Mouse (Mus musculus) kidney, postnatal 0 days (tissue): ENCODE results near the gene Hist1h2ae. TPM values are rescaled to one million over a fixed set of nuclear protein-coding genes. Genes with fewer than 3 reads are reported as not detected.

ENCODE experiments used
- ATAC-seq: fragments of 200-750 bp; cut with Nextera tagmentation; replicated peaks from 2 replicates; pipeline ENCODE4 v1.8.0; 2017; ENCODE audit warnings: low read depth, moderate number of reproducible peaks, moderate TSS enrichment, moderate library complexity; ENCODE audit not compliant: low FRiP score
- DNase-seq: peaks from one replicate; pipeline ENCODE4 v3.0.0-alpha.2; 2016; ENCODE audit warnings: low spot score
- H3K27ac ChIP-seq: fragments of 300-500 bp; sonication (generic); 2 replicates; pipeline ENCODE4 v1.5.1; 2014; ENCODE audit warnings: mild to moderate bottlenecking
- H3K27me3 ChIP-seq: fragments of 300-500 bp; sonication (generic); 2 replicates; pipeline ENCODE4 v1.6.1; 2014; ENCODE audit warnings: low read length, mixed read lengths; ENCODE audit not compliant: insufficient read depth
- H3K36me3 ChIP-seq: fragments of 300-500 bp; sonication (generic); 2 replicates; pipeline ENCODE4 v1.6.1; 2014; ENCODE audit warnings: low read length, mixed read lengths; ENCODE audit not compliant: insufficient read depth
- H3K4me1 ChIP-seq: fragments of 300-500 bp; sonication (generic); replicated peaks from 2 replicates; pipeline ENCODE4 v1.6.1; 2014; ENCODE audit warnings: antibody characterized with exemption, low read length, mixed read lengths; ENCODE audit not compliant: insufficient read depth
- H3K4me2 ChIP-seq: fragments of 300-500 bp; sonication (generic); 2 replicates; pipeline ENCODE4 v1.6.1; 2014; ENCODE audit warnings: mild to moderate bottlenecking, low read length, moderate library complexity, mixed read lengths
- H3K4me3 ChIP-seq: fragments of 300-500 bp; sonication (generic); replicated peaks from 2 replicates; pipeline ENCODE4 v1.5.1; 2014; ENCODE audit warnings: low read depth, low read length
- H3K9ac ChIP-seq: fragments of 300-500 bp; sonication (generic); 2 replicates; pipeline ENCODE4 v1.6.1; 2014; ENCODE audit warnings: low read depth, low read length
- H3K9me3 ChIP-seq: fragments of 300-500 bp; sonication (generic); replicated peaks from 2 replicates; pipeline ENCODE4 v1.6.1; 2016; ENCODE audit warnings: low read length, inconsistent platforms, mixed read lengths
- CTCF ChIP-seq: IDR thresholded peaks from 2 replicates; pipeline ENCODE4 v1.5.1; 2016; ENCODE audit warnings: antibody characterized with exemption, low read depth, mild to moderate bottlenecking, moderate library complexity
- WGBS: fragments of 180-500 bp; shearing (Covaris S2); extraction: QIAGEN DNeasy Blood & Tissue Kit; methylation state at CpG from one replicate; pipeline ENCODE4 v1.1.7; 2014; 5-methylcytosine and 5-hydroxymethylcytosine counted together
- microRNA-seq: library from miRNA; unstranded; fragments of <30 nt; microRNA quantifications from one replicate; pipeline ENCODE4, GENCODE M21; 2016
- polyA plus RNA-seq: library from polyadenylated mRNA; unstranded; fragments of >200 nt; fragmentation: Nextera tagmentation; extraction: Ambion mirVana; gene quantifications from 2 replicates; pipeline ENCODE4 v1.2.1, GENCODE M21; 2015

The Hist1h2ae gene
- polyA plus RNA-seq, 1 experiment from 2014 or later: 50.2 TPM

DNA sequence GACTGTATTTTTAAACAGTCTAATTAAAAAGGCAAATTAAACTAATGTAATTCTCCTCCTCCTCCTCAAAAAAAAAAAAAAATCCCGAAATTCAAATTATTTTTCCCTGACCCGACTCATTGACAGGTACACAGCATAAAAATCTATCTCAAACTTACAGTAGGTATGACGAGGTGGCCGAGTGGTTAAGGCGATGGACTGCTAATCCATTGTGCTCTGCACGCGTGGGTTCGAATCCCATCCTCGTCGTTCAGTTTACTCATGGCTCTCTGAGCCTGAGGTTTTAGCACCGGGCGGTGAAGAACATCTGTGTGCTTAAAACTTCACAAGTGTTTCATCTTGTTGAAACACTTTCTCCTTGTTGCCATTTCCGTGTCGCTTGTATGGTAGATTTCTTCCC, 49.3 kb downstream of the Hist1h2ae start:
- H3K4me1 ChIP-seq: no peaks in the 10 kb centered on the region
- H3K9ac ChIP-seq: no peak overlapping the region
- TF ChIP-seq CTCF: no peak
- 2% methylated on average over 14 of the region's 14 CpGs for WGBS
- no peaks in the 10 kb centered on the region for H3K36me3 ChIP-seq
- no peak overlapping the region for H3K27ac ChIP-seq
- H3K4me2 ChIP-seq: peak overlapping the region; percentile 21
- peak; percentile 74 for DNase-seq
- H3K9me3 ChIP-seq: no peaks in the 10 kb centered on the region
- no peak for ATAC-seq
- H3K4me3 ChIP-seq: no peak overlapping the region
- no peaks in the 10 kb centered on the region for H3K27me3 ChIP-seq

Small RNA genes within 50 kb of the gene (microRNA-seq; reads per million reads assigned to microRNA genes)
- gene Gm44297 (not detected), gene Gm44359 (not detected), gene Gm44394 (not detected)

Other genes with a start within 250 kb of the Hist1h2ae start
- gene Zfp322a, start 202.0 kb downstream of the Hist1h2ae start, polyA plus RNA-seq: 34.0 and 37.8 TPM in 2 replicates
- gene Abt1, start 147.4 kb downstream of the Hist1h2ae start, polyA plus RNA-seq: 10.0 and 10.4 TPM in 2 replicates
- gene Btn1a1, start 105.3 kb downstream of the Hist1h2ae start, polyA plus RNA-seq: 0.06 TPM in 1 of 2 replicates, not detected in the other
- gene Btn2a2, start 82.4 kb downstream of the Hist1h2ae start, polyA plus RNA-seq: 0.13 and 0.28 TPM in 2 replicates
- gene Hist1h4h, start 40.2 kb downstream of the Hist1h2ae start, polyA plus RNA-seq: 7.6 and 8.3 TPM in 2 replicates
- gene Hist1h2af, start 37.3 kb downstream of the Hist1h2ae start, polyA plus RNA-seq: 3.3 and 4.9 TPM in 2 replicates
- 3.9 and 4.0 TPM in 2 replicates for gene Hist1h3g, start 35.8 kb downstream of the Hist1h2ae start, polyA plus RNA-seq
- gene Hist1h2bh, start 27.8 kb downstream of the Hist1h2ae start, polyA plus RNA-seq: 0.37 and 0.43 TPM in 2 replicates
- 0.71 and 0.83 TPM in 2 replicates for gene Hist1h3f, start 27.2 kb downstream of the Hist1h2ae start, polyA plus RNA-seq
- gene Hist1h4f, start 19.6 kb downstream of the Hist1h2ae start, polyA plus RNA-seq: 0.58 TPM in 1 of 2 replicates, not detected in the other
- 0.22 and 0.23 TPM in 2 replicates for gene Hist1h1d, start 18.0 kb downstream of the Hist1h2ae start, polyA plus RNA-seq
- 3.9 and 5.0 TPM in 2 replicates for gene Hist1h3e, start 8.9 kb downstream of the Hist1h2ae start, polyA plus RNA-seq
- 3.4 and 4.1 TPM in 2 replicates for gene Hist1h2bg, start 176 bp upstream of the Hist1h2ae start, polyA plus RNA-seq
- 3.4 TPM in 2 replicates for gene Hist1h2bf, start 3.0 kb upstream of the Hist1h2ae start, polyA plus RNA-seq
- gene Hist1h2ad, start 3.2 kb upstream of the Hist1h2ae start, polyA plus RNA-seq: 0.27 and 0.76 TPM in 2 replicates
- 2.6 and 4.2 TPM in 2 replicates for gene Hist1h3d, start 4.5 kb upstream of the Hist1h2ae start, polyA plus RNA-seq
- 68.3 and 77.0 TPM in 2 replicates for gene Hist1h4d, start 10.4 kb upstream of the Hist1h2ae start, polyA plus RNA-seq
- 0.83 and 0.84 TPM in 2 replicates for gene Hist1h2be, start 49.9 kb upstream of the Hist1h2ae start, polyA plus RNA-seq
- gene Hist1h1e, start 51.3 kb upstream of the Hist1h2ae start, polyA plus RNA-seq: 13.0 and 14.3 TPM in 2 replicates
- 0.75 and 1.1 TPM in 2 replicates for gene Hist1h2ac, start 112.7 kb upstream of the Hist1h2ae start, polyA plus RNA-seq
- gene Hist1h2bc, start 113.0 kb upstream of the Hist1h2ae start, polyA plus RNA-seq: 132 and 139 TPM in 2 replicates
- not detected in 2 replicates for gene Hist1h1t, start 124.6 kb upstream of the Hist1h2ae start, polyA plus RNA-seq
- 5.2 and 7.4 TPM in 2 replicates for gene Hist1h4c, start 127.2 kb upstream of the Hist1h2ae start, polyA plus RNA-seq
- 16.8 and 18.0 TPM in 2 replicates for gene Hfe, start 139.6 kb upstream of the Hist1h2ae start, polyA plus RNA-seq
- gene Hist1h1c, start 167.6 kb upstream of the Hist1h2ae start, polyA plus RNA-seq: 33.9 and 41.0 TPM in 2 replicates
- gene Hist1h3c, start 174.4 kb upstream of the Hist1h2ae start, polyA plus RNA-seq: 6.0 and 7.0 TPM in 2 replicates
- 2.1 and 2.2 TPM in 2 replicates for gene Hist1h2bb, start 175.5 kb upstream of the Hist1h2ae start, polyA plus RNA-seq
- 21.7 and 26.6 TPM in 2 replicates for gene Hist1h2ab, start 179.9 kb upstream of the Hist1h2ae start, polyA plus RNA-seq
- 5.9 and 8.7 TPM in 2 replicates for gene Hist1h3b, start 181.0 kb upstream of the Hist1h2ae start, polyA plus RNA-seq
- gene Hist1h4b, start 185.8 kb upstream of the Hist1h2ae start, polyA plus RNA-seq: 4.4 and 5.6 TPM in 2 replicates
- gene Hist1h4a, start 190.0 kb upstream of the Hist1h2ae start, polyA plus RNA-seq: not detected in 2 replicates
- gene Hist1h3a, start 191.2 kb upstream of the Hist1h2ae start, polyA plus RNA-seq: 5.2 and 6.7 TPM in 2 replicates
- gene Hist1h1a, start 192.4 kb upstream of the Hist1h2ae start, polyA plus RNA-seq: 1.3 and 1.8 TPM in 2 replicates
- 0.06 TPM in 1 of 2 replicates, not detected in the other for gene Trim38, start 198.7 kb upstream of the Hist1h2ae start, polyA plus RNA-seq
- 0.96 TPM in 2 replicates for gene Slc17a2, start 235.8 kb upstream of the Hist1h2ae start, polyA plus RNA-seq